Mouse (Mus musculus) C2C12 (cell line): ENCODE results near the gene Prkce. TPM values are rescaled to one million over a fixed set of nuclear protein-coding genes. Genes with fewer than 3 reads are reported as not detected.

Experiments used
- H3K27me3 ChIP-seq: one replicate; pipeline ENCODE4 v1.6.1; 2011; ENCODE audit not compliant: control insufficient read depth, insufficient read depth, insufficient read length
- H3K36me3 ChIP-seq: one replicate; pipeline ENCODE4 v1.6.1; 2011; ENCODE audit not compliant: control insufficient read depth, insufficient read depth
- H3K4me3 ChIP-seq: one replicate; pipeline ENCODE4 v1.5.1; 2011; ENCODE audit warnings: mild to moderate bottlenecking, control low read depth; ENCODE audit not compliant: poor library complexity, insufficient read depth, severe bottlenecking
- H3K79me2 ChIP-seq: one replicate; pipeline ENCODE4 v1.6.1; 2011; ENCODE audit not compliant: control insufficient read depth, insufficient read depth
- H3K79me3 ChIP-seq: one replicate; pipeline ENCODE4 v1.6.1; 2011; ENCODE audit warnings: low read depth, control low read depth
- H3ac ChIP-seq: one replicate; pipeline ENCODE3; 2011; ENCODE audit warnings: low read depth; ENCODE audit not compliant: control insufficient read depth, insufficient read length
- CEBPB ChIP-seq: IDR thresholded peaks from one replicate; pipeline ENCODE4 v1.6.1; 2011; ENCODE audit warnings: low read depth, mild to moderate bottlenecking, control low read depth, moderate library complexity
- CTCF ChIP-seq: IDR thresholded peaks from one replicate; pipeline ENCODE4 v1.5.1; 2011; ENCODE audit not compliant: control insufficient read depth, insufficient read depth, insufficient read length
- FOSL1 ChIP-seq: IDR thresholded peaks from one replicate; pipeline ENCODE4 v1.8.0; 2011; ENCODE audit warnings: mild to moderate bottlenecking, low read length; ENCODE audit not compliant: poor library complexity, insufficient read depth, severe bottlenecking
- MAX ChIP-seq: IDR thresholded peaks from one replicate; pipeline ENCODE4 v1.6.1; 2011; ENCODE audit warnings: mild to moderate bottlenecking, control low read depth
- MYOD1 ChIP-seq: IDR thresholded peaks from one replicate; pipeline ENCODE4 v1.6.1; 2011; ENCODE audit warnings: low read depth; ENCODE audit not compliant: control insufficient read depth, insufficient read length
- MYOG ChIP-seq: IDR thresholded peaks from one replicate; pipeline ENCODE4 v1.6.1; 2011; ENCODE audit not compliant: control insufficient read depth, insufficient read length; ENCODE audit errors: extremely low read depth
- USF1 ChIP-seq: IDR thresholded peaks from one replicate; pipeline ENCODE4 v1.6.1; 2011; ENCODE audit warnings: low read depth, mild to moderate bottlenecking, control low read depth, moderate library complexity
- polyA plus RNA-seq: library from polyadenylated mRNA; unstranded; fragments of >200 nt; fragmentation: generic; extraction: Trizol; gene quantifications from one replicate; pipeline ENCODE4 v1.2.1, GENCODE M21; 2012; ENCODE audit warnings: missing spikeins

The Prkce gene
- polyA plus RNA-seq, 1 experiment = 1.4 TPM

- Histone ChIP-seq H3K79me3 (no peaks in the 10 kb centered on the region), H3K4me3 (no peak overlapping the region), H3ac (no peak overlapping the region), H3K27me3 (no peaks in the 10 kb centered on the region), H3K36me3 (no peaks in the 10 kb centered on the region), H3K79me2 (no peaks in the 10 kb centered on the region)
- TF ChIP-seq FOSL1 (no peak), MYOG (no peak), USF1 (no peak), MAX (no peak), CTCF (no peak), CEBPB (no peak), MYOD1 (no peak)
Observed at GRCm38 (mm10) chr17:86267126-86267760, 99.7 kb downstream of the Prkce start.

DNA sequence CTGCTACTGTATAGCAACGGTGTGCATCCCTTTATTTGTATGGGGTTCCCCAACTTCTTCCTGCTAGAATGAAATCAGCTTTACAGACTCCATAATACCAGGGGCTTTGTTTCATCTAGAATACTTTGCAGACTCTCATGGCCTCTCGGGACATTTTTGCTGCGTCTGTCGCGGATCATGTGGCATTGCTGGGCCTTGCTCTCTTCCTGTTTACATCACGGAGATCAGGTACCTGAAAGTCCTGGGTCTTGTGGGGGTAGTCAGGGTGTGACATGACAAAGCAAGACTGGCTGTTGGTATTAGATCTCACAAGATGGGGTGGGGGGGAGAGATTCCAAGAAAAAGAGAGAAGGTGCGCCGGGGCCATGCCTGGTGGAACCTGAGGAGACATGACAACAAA is 102.1 kb downstream of the Prkce start:
- no peak for TF ChIP-seq CEBPB
- TF ChIP-seq MAX = no peak
- TF ChIP-seq FOSL1 = no peak
- no peak for TF ChIP-seq MYOG
- no peak for TF ChIP-seq CTCF
- TF ChIP-seq MYOD1 = no peak
- TF ChIP-seq USF1 = no peak
- no peaks in the 10 kb centered on the region for H3K27me3 ChIP-seq
- H3K79me2 ChIP-seq = no peaks in the 10 kb centered on the region
- no peak overlapping the region for H3K4me3 ChIP-seq
- no peak overlapping the region for H3ac ChIP-seq
- no peaks in the 10 kb centered on the region for H3K79me3 ChIP-seq
- no peaks in the 10 kb centered on the region for H3K36me3 ChIP-seq

DNA sequence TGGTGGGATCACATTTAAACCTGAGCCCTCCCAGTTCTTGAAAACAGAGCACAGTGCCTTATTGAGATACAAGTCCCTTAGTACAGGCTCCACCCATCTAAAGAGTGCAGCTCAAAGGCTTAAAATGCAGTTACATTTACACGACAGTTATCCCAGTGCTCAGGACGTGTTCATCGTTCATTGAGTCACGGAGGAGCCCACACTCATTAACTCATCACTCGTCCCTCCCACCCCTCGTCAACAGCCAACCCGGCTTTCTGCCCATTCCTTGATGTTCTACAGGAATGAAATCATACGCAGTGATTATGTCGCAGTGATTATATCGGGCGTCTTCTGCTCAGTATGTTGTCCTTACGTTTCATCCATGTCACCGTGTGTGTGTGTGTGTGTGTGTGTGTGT is 102.9 kb downstream of the Prkce start:
- Histone ChIP-seq H3K36me3 (no peaks in the 10 kb centered on the region), H3K79me3 (no peaks in the 10 kb centered on the region), H3K4me3 (no peak overlapping the region), H3K79me2 (no peaks in the 10 kb centered on the region), H3ac (no peak overlapping the region), H3K27me3 (no peaks in the 10 kb centered on the region)
- TF ChIP-seq MYOD1 = no peak

DNA sequence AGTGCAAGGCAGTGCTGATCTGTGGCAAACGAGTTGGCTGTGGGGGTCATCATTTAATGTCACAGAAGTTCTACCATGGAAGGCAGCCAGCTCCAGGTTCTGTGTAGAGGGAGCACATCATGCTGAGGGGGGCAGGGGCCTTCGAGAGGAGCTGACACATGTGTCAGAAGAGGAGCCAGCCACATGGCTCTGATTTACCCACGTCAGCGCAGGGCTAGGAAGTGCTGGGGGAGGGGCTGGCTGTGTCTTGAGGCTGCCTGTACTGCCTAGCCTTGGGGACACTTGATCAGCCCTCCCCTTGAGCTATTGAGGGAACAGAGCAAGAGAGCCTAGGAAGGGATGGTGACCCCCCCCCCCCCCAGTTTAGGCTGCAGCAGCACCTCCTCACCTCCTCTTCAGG is 103.7 kb downstream of the Prkce start:
- Histone ChIP-seq H3K36me3 (no peaks in the 10 kb centered on the region), H3K4me3 (no peak overlapping the region), H3K79me2 (no peaks in the 10 kb centered on the region), H3K79me3 (no peaks in the 10 kb centered on the region), H3K27me3 (no peaks in the 10 kb centered on the region), H3ac (no peak overlapping the region)
- TF ChIP-seq MYOD1 (no peak), USF1 (no peak), MAX (no peak), CTCF (no peak), FOSL1 (no peak), CEBPB (no peak), MYOG (no peak)

GRCm38 (mm10) chr17:86272961-86273360 is 105.4 kb downstream of the Prkce start:
- TF ChIP-seq USF1 (no peak), FOSL1 (no peak), MYOG (no peak), MAX (no peak), CEBPB (no peak), CTCF (no peak), MYOD1 (no peak)
- Histone ChIP-seq H3K79me3 (no peaks in the 10 kb centered on the region), H3ac (no peak overlapping the region), H3K27me3 (no peaks in the 10 kb centered on the region), H3K79me2 (no peaks in the 10 kb centered on the region), H3K36me3 (no peaks in the 10 kb centered on the region), H3K4me3 (no peak overlapping the region)

GRCm38 (mm10) chr17:86273566-86274349 is 106.2 kb downstream of the Prkce start:
- Histone ChIP-seq H3K79me3 (no peaks in the 10 kb centered on the region), H3K36me3 (no peaks in the 10 kb centered on the region), H3K27me3 (no peaks in the 10 kb centered on the region)

More at GRCm38 (mm10) chr17:86273566-86274349, 106.2 kb downstream of the Prkce start:
- TF ChIP-seq USF1 (no peak), CEBPB (no peak), MAX (no peak), CTCF (no peak), MYOD1 (no peak), MYOG (no peak), FOSL1 (no peak)
- H3K4me3 ChIP-seq = no peak overlapping the region
- H3K79me2 ChIP-seq = no peaks in the 10 kb centered on the region
- H3ac ChIP-seq = no peak overlapping the region
